Mouse (Mus musculus) heart, adult 2 months (tissue): ENCODE data around the gene Top2a. TPM values are rescaled to one million over a fixed set of nuclear protein-coding genes. Genes with fewer than 3 reads are reported as not detected.

Experiments
- DNase-seq, 2 experiments: peaks; one replicate each; pipeline ENCODE4 v3.0.0; 2021
- H3K27ac ChIP-seq: fragments of 200-600 bp; 2 replicates; pipeline ENCODE4 v1.8.1; 2022
- H3K27me3 ChIP-seq: fragments of 200-500 bp; 2 replicates; pipeline ENCODE4 v1.6.1; 2012; ENCODE audit warnings: mild to moderate bottlenecking, low read length, inconsistent platforms, mixed read lengths; ENCODE audit not compliant: control insufficient read depth, insufficient read depth
- H3K36me3 ChIP-seq: fragments of 200-500 bp; 2 replicates; pipeline ENCODE4 v1.6.1; 2012; ENCODE audit warnings: low read length, inconsistent platforms; ENCODE audit not compliant: control insufficient read depth, insufficient read depth
- H3K4me1 ChIP-seq: fragments of 200-500 bp; 2 replicates; pipeline ENCODE4 v1.6.1; 2011; ENCODE audit warnings: low read length; ENCODE audit not compliant: control insufficient read depth, insufficient read depth
- H3K4me3 ChIP-seq: fragments of 200-600 bp; 2 replicates; pipeline ENCODE4 v1.8.1; 2022
- H3K79me2 ChIP-seq: fragments of 200-500 bp; replicated peaks from 2 replicates; pipeline ENCODE4 v1.6.1; 2012; ENCODE audit warnings: mild to moderate bottlenecking, inconsistent platforms, low read length, moderate library complexity, mixed read lengths; ENCODE audit not compliant: control insufficient read depth, insufficient read depth
- H3K9ac ChIP-seq: fragments of 200-500 bp; 2 replicates; pipeline ENCODE4 v1.6.1; 2012; ENCODE audit warnings: low read depth, mild to moderate bottlenecking, control low read depth, inconsistent platforms, low read length, mixed read lengths
- CTCF ChIP-seq: fragments of 200-600 bp; IDR thresholded peaks from 2 replicates; pipeline ENCODE4 v1.8.1; 2022; ENCODE audit warnings: antibody characterized with exemption, mild to moderate bottlenecking, moderate library complexity
- EP300 ChIP-seq: fragments of 200-500 bp; IDR thresholded peaks from 2 replicates; pipeline ENCODE4 v1.6.1; 2011; ENCODE audit warnings: low read depth, low read length, control low read depth; ENCODE audit not compliant: insufficient read depth
- POLR2A ChIP-seq: fragments of 200-500 bp; IDR thresholded peaks from 2 replicates; pipeline ENCODE4 v1.6.1; 2011; ENCODE audit warnings: mild to moderate bottlenecking, low read depth, low read length, control low read depth; ENCODE audit not compliant: insufficient read depth
- WGBS: fragments of 180-500 bp; shearing (Covaris S2); methylation state at CpG from one replicate; pipeline ENCODE4 v1.1.7; 2018; 5-methylcytosine and 5-hydroxymethylcytosine counted together
- intact Hi-C: fragments of 180-260 bp; cut with DNase I; formaldehyde crosslinking; loops from one replicate; pipeline ENCODE4 v1.15.1; 2025
- polyA plus RNA-seq: library from polyadenylated mRNA; depleted of rRNA; stranded (reverse); fragments of >200 nt; gene quantifications from 2 replicates; pipeline ENCODE4 v1.2.3, GENCODE M21; 2012
- total RNA-seq, 2 experiments: library from RNA; stranded (reverse); gene quantifications; 2 replicates each; pipeline ENCODE4 v1.2.3; 2021

Gene Top2a
- total and polyA plus RNA-seq, 3 experiments, result 0.27 to 2.3 (median 1.4) TPM

- TF ChIP-seq POLR2A (peak; percentile 34; the same call in 1 of the 2 replicates), EP300 (peak; percentile 90), CTCF (peak; percentile 81)
- WGBS, result under 1% methylated on average over 15 of the region's 15 CpGs
- no peaks in the 10 kb centered on the region for H3K27me3 ChIP-seq
- H3K27ac ChIP-seq, result peak overlapping the region; percentile 81
- intact Hi-C loops, result loop anchor here (1.0 to 5.0 kb wide), 5 partner anchors 27 to 117 kb away; no protein-coding TSS in a partner anchor
- no peaks in the 10 kb centered on the region for H3K36me3 ChIP-seq
- no peaks in the 10 kb centered on the region for H3K79me2 ChIP-seq
- peaks cover 14% of the 10 kb centered on the region for H3K4me1 ChIP-seq
- H3K9ac ChIP-seq, result peak overlapping the region; percentile 30
- peak overlapping the region; percentile 44 for H3K4me3 ChIP-seq
- peak; percentile 85 to 87 for DNase-seq
These were observed 15.8 kb upstream of the Top2a start for GRCm38 (mm10) chr11:99039782-99040181.

- Histone ChIP-seq H3K27me3 (no peaks in the 10 kb centered on the region), H3K4me1 (peaks cover 2% of the 10 kb centered on the region), H3K9ac (no peak overlapping the region), H3K36me3 (no peaks in the 10 kb centered on the region), H3K79me2 (no peaks in the 10 kb centered on the region), H3K4me3 (no peak overlapping the region), H3K27ac (no peak overlapping the region)
- intact Hi-C loops, result loop anchor here (5.0 kb wide), 1 partner anchor 59 kb away; no protein-coding TSS in a partner anchor
- no peak for DNase-seq
- 45% methylated on average over 6 of the region's 6 CpGs for WGBS
- TF ChIP-seq CTCF, result no peak
These were observed 12.3 kb upstream of the Top2a start for GRCm38 (mm10) chr11:99036254-99036653.

GRCm38 (mm10) chr11:99035350-99035749 is 11.4 kb upstream of the Top2a start:
- Histone ChIP-seq H3K79me2 (no peaks in the 10 kb centered on the region), H3K27ac (no peak overlapping the region), H3K4me3 (no peak overlapping the region), H3K4me1 (peaks cover under 1% of the 10 kb centered on the region), H3K27me3 (no peaks in the 10 kb centered on the region), H3K9ac (no peak overlapping the region), H3K36me3 (no peaks in the 10 kb centered on the region)
- intact Hi-C loops, result loop anchor here (5.0 kb wide), 1 partner anchor 58 kb away; no protein-coding TSS in a partner anchor
- no peak for DNase-seq
- TF ChIP-seq POLR2A (no peak), CTCF (peak; percentile 59), EP300 (no peak)
- WGBS, result 76% methylated on average over 4 of the region's 4 CpGs

- Histone ChIP-seq H3K79me2 (no peaks in the 10 kb centered on the region), H3K4me1 (no peaks in the 10 kb centered on the region), H3K9ac (no peak overlapping the region), H3K36me3 (no peaks in the 10 kb centered on the region), H3K27me3 (no peaks in the 10 kb centered on the region), H3K27ac (no peak overlapping the region), H3K4me3 (no peak overlapping the region)
- intact Hi-C loops, result no loop called here
- TF ChIP-seq POLR2A (no peak), CTCF (peak; percentile 33)
- no peak for DNase-seq
- WGBS, result 70% methylated on average over 12 of the region's 12 CpGs
These were observed 3.0 kb upstream of the Top2a start for GRCm38 (mm10) chr11:99026899-99027440.

- no peak for TF ChIP-seq POLR2A
- no peak for TF ChIP-seq EP300
- no peak for TF ChIP-seq CTCF
- 94% methylated on average over 6 of the region's 6 CpGs for WGBS
- intact Hi-C loops, result no loop called here
- no peaks in the 10 kb centered on the region for H3K36me3 ChIP-seq
- H3K27me3 ChIP-seq, result no peaks in the 10 kb centered on the region
- no peak for DNase-seq
- H3K4me1 ChIP-seq, result no peaks in the 10 kb centered on the region
- H3K27ac ChIP-seq, result no peak overlapping the region
- H3K4me3 ChIP-seq, result no peak overlapping the region
- no peak overlapping the region for H3K9ac ChIP-seq
- no peaks in the 10 kb centered on the region for H3K79me2 ChIP-seq
These were observed 1.9 kb upstream of the Top2a start for GRCm38 (mm10) chr11:99025878-99026277.

GRCm38 (mm10) chr11:99024468-99025134 is 612 bp upstream of the Top2a start:
- Histone ChIP-seq H3K4me3 (peak overlapping the region; percentile 62), H3K79me2 (no peaks in the 10 kb centered on the region), H3K9ac (peak overlapping the region; percentile 13), H3K27ac (peak overlapping the region; percentile 28; the same call in 1 of the 2 replicates), H3K36me3 (no peaks in the 10 kb centered on the region), H3K27me3 (no peaks in the 10 kb centered on the region), H3K4me1 (no peaks in the 10 kb centered on the region)
- TF ChIP-seq POLR2A (no peak), EP300 (no peak)
- WGBS, result 31% methylated on average over 18 of the region's 18 CpGs
- no peak for DNase-seq
- intact Hi-C loops, result no loop called here
